Mouse (Mus musculus) intestine, embryonic 16.5 days (tissue): ENCODE data around the gene Adamts9. TPM values are rescaled to one million over a fixed set of nuclear protein-coding genes. Genes with fewer than 3 reads are reported as not detected.
A peak's percentile ranks its signal among the peaks of the same experiment; 100 is the strongest.

Experiments used
- ATAC-seq: fragments of 200-750 bp; cut with Nextera tagmentation; 2 replicates; pipeline ENCODE4 v1.8.0; 2017; ENCODE audit warnings: moderate TSS enrichment, moderate library complexity
- H3K27ac ChIP-seq: fragments of 300-500 bp; sonication (generic); 2 replicates; pipeline ENCODE4 v1.5.1; 2014; ENCODE audit warnings: mild to moderate bottlenecking, low read length
- H3K27me3 ChIP-seq: fragments of 300-500 bp; sonication (generic); replicated peaks from 2 replicates; pipeline ENCODE4 v1.6.1; 2014; ENCODE audit warnings: low read length, control low read depth, mixed read lengths; ENCODE audit not compliant: control insufficient read depth, insufficient read depth
- H3K36me3 ChIP-seq: fragments of 300-500 bp; sonication (generic); 2 replicates; pipeline ENCODE4 v1.6.1; 2014; ENCODE audit warnings: low read length, control low read depth; ENCODE audit not compliant: control insufficient read depth, insufficient read depth
- H3K4me1 ChIP-seq: fragments of 300-500 bp; sonication (generic); 2 replicates; pipeline ENCODE4 v1.6.1; 2014; ENCODE audit warnings: low read length, control low read depth, mixed read lengths; ENCODE audit not compliant: control insufficient read depth, insufficient read depth
- H3K4me2 ChIP-seq: fragments of 300-500 bp; sonication (generic); 2 replicates; pipeline ENCODE4 v1.6.1; 2014; ENCODE audit warnings: low read depth, low read length, control low read depth
- H3K4me3 ChIP-seq: fragments of 300-500 bp; sonication (generic); 2 replicates; pipeline ENCODE4 v1.5.1; 2014; ENCODE audit warnings: mild to moderate bottlenecking, low read length
- H3K9ac ChIP-seq: fragments of 300-500 bp; sonication (generic); 2 replicates; pipeline ENCODE4 v1.6.1; 2014; ENCODE audit warnings: low read depth, low read length
- H3K9me3 ChIP-seq: fragments of 300-500 bp; sonication (generic); 2 replicates; pipeline ENCODE4 v1.6.1; 2016; ENCODE audit warnings: low read length, control low read depth; ENCODE audit not compliant: control insufficient read depth
- WGBS: fragments of 180-500 bp; shearing (Covaris S2); extraction: QIAGEN DNeasy Blood & Tissue Kit; methylation state at CpG from one replicate; pipeline ENCODE4 v1.1.7; 2014; 5-methylcytosine and 5-hydroxymethylcytosine counted together
- polyA plus RNA-seq: library from polyadenylated mRNA; unstranded; fragments of >200 nt; fragmentation: Nextera tagmentation; extraction: Ambion mirVana; gene quantifications from 2 replicates; pipeline ENCODE4 v1.2.1, GENCODE M21; 2015

Adamts9 gene
- polyA plus RNA-seq, 1 experiment from 2014 or later, result 9.4 TPM

DNA sequence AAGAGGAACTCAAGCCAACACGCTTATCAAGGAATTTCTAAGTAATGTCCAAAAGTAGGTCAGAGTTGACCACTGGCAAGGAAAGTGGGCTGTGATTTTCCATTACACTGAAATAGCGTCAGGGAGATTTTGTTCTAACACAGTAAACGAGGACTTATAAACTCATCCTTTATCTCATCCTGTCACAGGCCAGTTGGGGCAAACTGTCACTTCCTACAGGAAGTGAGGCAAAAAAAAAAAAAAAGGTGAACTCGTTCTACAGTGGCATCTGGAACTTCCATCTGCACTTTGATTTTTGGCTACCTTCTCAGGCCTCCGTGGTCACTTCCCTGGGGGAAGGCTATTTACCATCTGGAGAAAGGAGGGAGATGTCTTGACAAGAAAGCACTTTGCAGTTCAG lies 68.4 kb downstream of the Adamts9 start:
- 62% methylated on average over 5 of the region's 5 CpGs for WGBS
- Histone ChIP-seq H3K4me2 (no peak overlapping the region), H3K4me3 (no peak overlapping the region), H3K27me3 (no peaks in the 10 kb centered on the region), H3K9me3 (no peaks in the 10 kb centered on the region), H3K9ac (no peak overlapping the region), H3K36me3 (no peaks in the 10 kb centered on the region), H3K4me1 (peaks cover 4% of the 10 kb centered on the region; the same call in 1 of the 2 replicates), H3K27ac (no peak overlapping the region)
- no peak for ATAC-seq

DNA sequence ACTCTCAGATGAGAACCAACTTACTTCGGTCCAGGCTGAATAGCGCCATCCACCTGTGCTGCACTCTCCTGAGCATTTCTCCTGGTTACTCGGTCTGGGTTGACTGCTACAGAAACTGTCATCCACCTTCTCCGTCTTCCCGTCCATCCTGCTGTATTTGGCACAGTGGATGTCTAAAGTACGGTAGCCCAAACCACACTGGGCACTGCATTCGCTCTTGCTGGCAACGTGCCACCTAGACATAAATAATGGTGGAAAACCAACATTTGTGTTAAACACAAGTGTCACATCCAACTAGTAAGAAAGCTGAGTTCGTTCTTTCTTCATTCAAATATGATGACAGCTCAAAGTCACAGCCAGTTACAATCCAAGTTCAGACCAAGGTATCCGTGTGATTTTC lies 70.5 kb downstream of the Adamts9 start:
- 84% methylated on average over 10 of the region's 10 CpGs for WGBS
- H3K9ac ChIP-seq, result no peak overlapping the region

DNA sequence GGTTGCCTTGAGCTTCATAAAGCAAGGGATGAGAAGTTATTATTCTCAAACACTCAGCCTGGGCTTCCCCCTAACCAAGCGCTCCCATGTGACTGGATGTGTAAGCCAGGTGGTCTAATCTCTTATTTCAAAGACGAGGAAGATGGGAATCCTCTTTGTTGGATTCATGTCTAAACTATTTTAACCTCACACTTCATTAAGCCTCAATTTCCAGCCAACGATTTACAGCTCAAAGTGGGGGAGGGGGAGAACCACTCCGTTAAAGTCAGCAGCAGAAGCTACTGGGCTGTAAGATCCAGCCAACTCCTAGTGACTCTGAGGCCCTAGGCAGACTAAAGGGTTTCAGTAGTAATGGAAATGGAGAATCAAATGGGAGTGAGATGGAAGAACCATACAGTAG lies 71.5 kb downstream of the Adamts9 start:
- Histone ChIP-seq H3K36me3 (no peaks in the 10 kb centered on the region), H3K9ac (no peak overlapping the region)

More for the DNA sequence above, 70.5 kb downstream of the Adamts9 start:
- Histone ChIP-seq H3K4me2 (no peak overlapping the region), H3K4me3 (no peak overlapping the region), H3K9me3 (no peaks in the 10 kb centered on the region), H3K27me3 (no peaks in the 10 kb centered on the region), H3K4me1 (peaks cover 12% of the 10 kb centered on the region), H3K36me3 (no peaks in the 10 kb centered on the region), H3K27ac (no peak overlapping the region)
- ATAC-seq, result no peak

DNA sequence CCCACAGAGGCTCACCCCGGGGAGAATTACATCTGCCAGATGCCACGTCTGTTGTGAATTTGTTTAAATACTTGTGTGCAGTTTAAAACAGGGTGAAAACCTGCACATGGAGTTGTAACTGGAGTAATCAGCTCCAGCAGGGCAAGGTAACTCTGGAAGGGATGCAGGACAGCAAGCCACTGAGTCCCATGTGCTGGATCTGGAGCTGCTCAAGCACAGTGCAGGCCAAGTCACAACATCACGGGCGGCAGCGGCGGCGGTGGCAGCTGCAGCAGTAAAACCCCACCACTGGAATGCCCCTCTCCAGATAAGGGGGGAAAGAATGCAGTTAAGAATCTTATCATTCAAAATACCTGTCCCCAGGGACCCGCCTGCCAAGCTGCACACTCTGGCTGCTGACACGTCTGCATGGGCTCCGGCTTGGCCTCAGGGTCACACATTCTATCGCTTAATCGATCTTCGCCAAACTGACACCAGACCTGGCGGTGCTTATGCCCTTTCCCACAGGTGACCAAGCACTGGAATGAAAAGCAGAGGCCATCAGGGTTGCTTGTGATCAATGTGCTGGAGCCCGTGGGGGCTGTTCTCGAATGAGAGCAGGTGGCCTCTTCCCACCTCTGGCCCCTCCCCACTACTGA lies 73.6 kb downstream of the Adamts9 start:
- no peaks in the 10 kb centered on the region for H3K36me3 ChIP-seq

More for the DNA sequence above, 71.5 kb downstream of the Adamts9 start:
- Histone ChIP-seq H3K4me2 (no peak overlapping the region), H3K27ac (no peak overlapping the region), H3K9me3 (no peaks in the 10 kb centered on the region), H3K4me3 (no peak overlapping the region), H3K27me3 (no peaks in the 10 kb centered on the region), H3K4me1 (peaks cover 12% of the 10 kb centered on the region)
- no peak for ATAC-seq
- WGBS, result 71% methylated on average over 4 of the region's 4 CpGs

DNA sequence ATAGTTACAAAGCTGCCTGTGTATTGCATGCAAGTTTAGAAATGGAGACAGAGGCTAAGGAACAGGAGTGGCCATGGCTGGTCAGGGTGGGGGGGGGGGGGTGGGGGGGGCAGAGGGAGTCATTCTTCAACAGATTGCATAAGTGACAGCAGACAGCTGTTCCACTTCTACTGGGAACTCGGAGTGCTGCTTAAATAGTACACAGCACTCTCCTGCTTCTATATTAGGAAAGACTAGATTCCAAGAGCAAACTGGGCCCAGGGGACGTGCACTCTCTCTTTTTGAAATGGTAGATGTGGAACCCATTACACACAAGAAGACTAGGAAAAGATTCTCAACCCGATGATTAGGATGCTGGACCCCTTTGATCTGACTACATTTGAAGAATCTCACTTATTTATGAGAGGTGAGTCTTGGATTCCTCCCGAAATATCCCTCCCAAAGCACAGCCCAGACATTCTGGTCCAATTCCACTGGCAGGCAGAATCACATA lies 74.2 kb downstream of the Adamts9 start, which contains the start of gene Gm15737:
TSS of gene Gm15737 (plus strand) at position 269 of the 493 bp plus-strand sequence.
- H3K27ac ChIP-seq, result peak within 1 kb of the TSS; percentile 92
- H3K4me2 ChIP-seq, result no peak within 1 kb of the TSS
- peaks cover 12% of the 10 kb centered on the region for H3K4me1 ChIP-seq
- H3K36me3 ChIP-seq, result no peaks in the 10 kb centered on the region
- ATAC-seq, result peak; percentile 81
- H3K27me3 ChIP-seq, result no peaks in the 10 kb centered on the region
- WGBS, result 35% methylated on average over 4 of the region's 4 CpGs
- H3K9ac ChIP-seq, result peak within 1 kb of the TSS; percentile 30; the same call in 1 of the 2 replicates
- no peaks in the 10 kb centered on the region for H3K9me3 ChIP-seq
- no peak within 1 kb of the TSS for H3K4me3 ChIP-seq

More for the DNA sequence above, 73.6 kb downstream of the Adamts9 start:
- H3K4me3 ChIP-seq, result no peak overlapping the region
- no peaks in the 10 kb centered on the region for H3K9me3 ChIP-seq
- H3K9ac ChIP-seq, result peak overlapping the region; percentile 30; the same call in 1 of the 2 replicates
- H3K27me3 ChIP-seq, result no peaks in the 10 kb centered on the region
- H3K4me2 ChIP-seq, result no peak overlapping the region
- H3K27ac ChIP-seq, result peak overlapping the region; percentile 92
- WGBS, result 31% methylated on average over 16 of the region's 16 CpGs
- H3K4me1 ChIP-seq, result peaks cover 12% of the 10 kb centered on the region
- peak; percentile 74 for ATAC-seq

DNA sequence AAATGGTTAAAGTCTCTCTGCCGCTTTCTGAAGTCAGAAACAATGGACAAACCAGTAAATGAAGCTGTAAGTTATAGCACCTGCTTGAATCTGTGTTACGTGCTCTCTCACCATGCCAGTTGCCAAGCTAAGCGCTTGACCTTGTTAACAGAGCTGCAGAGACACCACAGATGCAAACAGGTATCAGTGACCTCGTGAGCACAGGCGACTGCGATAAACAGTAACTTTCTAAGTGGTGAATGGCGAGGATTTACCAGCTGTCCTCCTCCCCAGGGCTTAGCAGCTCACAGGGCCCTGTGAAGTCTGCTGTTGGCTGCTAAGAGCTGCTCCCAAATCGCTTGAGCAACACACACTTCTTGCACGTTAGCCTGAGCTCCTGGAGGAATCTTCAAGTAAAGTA lies 80.7 kb downstream of the Adamts9 start:
- Histone ChIP-seq H3K9me3 (no peaks in the 10 kb centered on the region), H3K4me1 (no peaks in the 10 kb centered on the region), H3K4me3 (no peak overlapping the region), H3K4me2 (no peak overlapping the region), H3K36me3 (peaks cover 3% of the 10 kb centered on the region; the same call in 1 of the 2 replicates), H3K9ac (no peak overlapping the region), H3K27ac (no peak overlapping the region), H3K27me3 (no peaks in the 10 kb centered on the region)
- WGBS, result 69% methylated on average over 9 of the region's 9 CpGs
- no peak for ATAC-seq

DNA sequence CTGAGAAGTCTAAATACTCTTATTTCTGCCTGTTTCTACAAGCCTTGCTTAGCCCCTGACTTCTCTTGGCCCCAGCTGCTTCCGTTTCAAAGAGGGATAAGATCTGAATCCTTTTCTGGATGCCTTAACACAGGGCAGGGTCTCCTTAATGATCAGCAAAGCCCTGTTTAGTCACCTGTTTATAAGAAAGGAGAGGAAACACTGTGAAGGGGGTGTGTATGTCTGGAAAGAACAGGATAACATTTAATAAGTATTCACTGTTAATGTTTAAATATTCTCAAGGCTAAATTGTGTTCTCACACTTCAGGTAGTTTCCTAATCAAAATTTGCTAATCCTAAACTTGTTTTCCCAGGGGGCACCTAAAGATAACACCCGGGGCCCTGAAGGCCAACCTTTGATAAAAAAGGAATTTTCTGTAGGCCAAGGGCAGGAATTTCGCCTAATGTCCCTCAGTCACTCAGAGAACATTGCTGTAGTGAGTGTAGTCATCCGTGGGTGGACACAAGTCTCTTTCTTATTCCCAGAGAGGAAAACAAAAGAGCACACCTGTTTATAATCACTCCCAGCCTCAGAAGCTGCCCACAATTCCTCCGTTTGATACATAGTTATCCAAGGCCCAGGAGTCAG lies 82.9 kb downstream of the Adamts9 start:
- H3K27me3 ChIP-seq, result no peaks in the 10 kb centered on the region
- H3K4me1 ChIP-seq, result no peaks in the 10 kb centered on the region
- 60% methylated on average over 5 of the region's 5 CpGs for WGBS
- H3K9ac ChIP-seq, result no peak overlapping the region
- H3K36me3 ChIP-seq, result peaks cover 4% of the 10 kb centered on the region; the same call in 1 of the 2 replicates
- no peak overlapping the region for H3K4me2 ChIP-seq
- H3K27ac ChIP-seq, result no peak overlapping the region
- H3K4me3 ChIP-seq, result no peak overlapping the region
- ATAC-seq, result peak; percentile 59
- no peaks in the 10 kb centered on the region for H3K9me3 ChIP-seq

DNA sequence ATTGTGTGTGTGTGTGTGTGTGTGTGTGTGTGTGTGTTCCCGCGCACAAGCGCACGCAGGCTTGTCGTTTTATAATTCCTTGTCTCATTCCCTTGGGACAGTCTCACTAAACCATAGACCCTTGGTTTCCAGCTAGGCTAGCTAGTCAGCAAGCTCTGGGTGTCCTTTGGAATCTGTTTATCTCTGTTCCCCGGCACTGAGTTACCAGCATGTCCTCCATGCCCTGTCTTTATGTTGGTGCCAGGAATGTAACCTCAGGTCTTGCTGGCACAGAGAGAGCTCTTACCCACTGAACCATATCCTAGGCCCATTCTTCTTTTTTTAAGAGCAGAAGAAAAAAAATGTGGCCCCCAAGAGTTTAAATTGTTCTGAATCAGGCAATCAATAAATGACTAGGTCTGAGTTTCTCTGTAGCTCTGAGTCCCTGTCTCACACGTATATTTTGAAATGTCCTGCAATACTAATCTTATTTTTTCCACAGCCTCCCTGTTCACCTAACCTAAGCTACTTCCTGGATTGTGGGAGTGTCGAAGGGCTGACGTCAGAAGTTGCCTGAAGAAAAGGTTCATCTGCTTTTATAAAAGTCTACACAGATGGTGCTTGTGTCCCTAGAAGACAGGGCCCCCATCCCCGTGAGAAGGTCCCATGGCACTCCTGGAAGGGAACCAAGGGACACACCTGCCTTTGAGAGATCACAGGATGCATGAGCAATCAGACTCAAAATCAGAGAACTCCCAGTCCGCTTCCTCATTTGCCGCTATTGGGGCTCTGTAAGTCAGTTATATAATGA lies 84.4 kb downstream of the Adamts9 start:
- Histone ChIP-seq H3K36me3 (peaks cover 4% of the 10 kb centered on the region; the same call in 1 of the 2 replicates), H3K4me2 (no peak overlapping the region), H3K27ac (no peak overlapping the region), H3K4me3 (no peak overlapping the region), H3K4me1 (no peaks in the 10 kb centered on the region), H3K27me3 (no peaks in the 10 kb centered on the region), H3K9ac (no peak overlapping the region), H3K9me3 (no peaks in the 10 kb centered on the region)
- WGBS, result 79% methylated on average over 12 of the region's 12 CpGs
- no peak for ATAC-seq

DNA sequence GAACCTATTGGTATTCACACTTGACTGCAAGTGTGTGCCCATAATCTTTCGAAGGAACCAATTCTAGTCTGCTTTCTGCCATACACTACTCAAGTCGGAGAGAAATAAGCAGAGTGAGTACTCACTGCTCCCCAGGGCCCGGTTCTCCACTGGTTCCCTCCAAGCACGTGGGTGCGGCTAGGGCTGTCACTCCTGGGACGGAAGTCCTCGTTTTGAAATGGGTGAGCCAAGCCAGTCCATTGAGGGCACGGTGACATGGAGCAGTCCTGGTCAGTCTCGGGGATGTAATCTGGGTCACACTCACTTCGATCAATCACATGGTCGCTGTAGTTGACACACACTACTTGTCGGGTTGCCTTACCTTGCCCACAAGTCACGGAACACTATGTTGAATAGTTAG lies 85.5 kb downstream of the Adamts9 start:
- Histone ChIP-seq H3K4me2 (no peak overlapping the region), H3K27me3 (no peaks in the 10 kb centered on the region), H3K4me3 (no peak overlapping the region), H3K4me1 (no peaks in the 10 kb centered on the region), H3K27ac (no peak overlapping the region), H3K9me3 (no peaks in the 10 kb centered on the region), H3K9ac (no peak overlapping the region), H3K36me3 (peaks cover 4% of the 10 kb centered on the region; the same call in 1 of the 2 replicates)
- 89% methylated on average over 13 of the region's 13 CpGs for WGBS
- ATAC-seq, result no peak
